Mouse (Mus musculus) hindbrain, postnatal 0 days (tissue): ENCODE results near the gene Tmem169. TPM values are rescaled to one million over a fixed set of nuclear protein-coding genes. Genes with fewer than 3 reads are reported as not detected.
"Not testable (repeated sequence)": the region's sequence is repeated elsewhere in the genome, so short reads cannot be mapped to it uniquely, and the experiment has no call there.

Source experiments
- ATAC-seq: fragments of 200-750 bp; cut with Nextera tagmentation; 2 replicates; pipeline ENCODE4 v1.8.0; 2017; ENCODE audit warnings: mild to moderate bottlenecking, moderate TSS enrichment, moderate library complexity
- DNase-seq: peaks from one replicate; pipeline ENCODE4 v3.0.0-alpha.2; 2015; ENCODE audit warnings: low spot score
- H3K27ac ChIP-seq: fragments of 300-500 bp; sonication (generic); 2 replicates; pipeline ENCODE4 v1.5.1; 2014; ENCODE audit warnings: mild to moderate bottlenecking
- H3K27me3 ChIP-seq: fragments of 300-500 bp; sonication (generic); 2 replicates; pipeline ENCODE4 v1.6.1; 2014; ENCODE audit warnings: low read length, mixed read lengths; ENCODE audit not compliant: insufficient read depth
- H3K36me3 ChIP-seq: fragments of 300-500 bp; sonication (generic); 2 replicates; pipeline ENCODE4 v1.6.1; 2014; ENCODE audit warnings: low read length, mixed read lengths; ENCODE audit not compliant: insufficient read depth
- H3K4me1 ChIP-seq: fragments of 300-500 bp; sonication (generic); 2 replicates; pipeline ENCODE4 v1.6.1; 2014; ENCODE audit warnings: antibody characterized with exemption, low read length, mixed read lengths; ENCODE audit not compliant: insufficient read depth
- H3K4me2 ChIP-seq: fragments of 300-500 bp; sonication (generic); 2 replicates; pipeline ENCODE4 v1.6.1; 2014; ENCODE audit warnings: low read depth, mild to moderate bottlenecking, low read length, moderate library complexity, mixed read lengths
- H3K4me3 ChIP-seq: fragments of 300-500 bp; sonication (generic); 2 replicates; pipeline ENCODE4 v1.5.1; 2014; ENCODE audit warnings: low read length
- H3K9ac ChIP-seq: fragments of 300-500 bp; sonication (generic); replicated peaks from 2 replicates; pipeline ENCODE4 v1.6.1; 2014; ENCODE audit warnings: mild to moderate bottlenecking, low read length, moderate library complexity, mixed read lengths
- H3K9me3 ChIP-seq: fragments of 300-500 bp; sonication (generic); 2 replicates; pipeline ENCODE4 v1.6.1; 2016; ENCODE audit warnings: low read length, mixed read lengths
- CTCF ChIP-seq: IDR thresholded peaks from 2 replicates; pipeline ENCODE4 v1.5.1; 2016; ENCODE audit warnings: antibody characterized with exemption, control low read depth, low read depth
- WGBS: fragments of 180-500 bp; shearing (Covaris S2); extraction: QIAGEN DNeasy Blood & Tissue Kit; methylation state at CpG from one replicate; pipeline ENCODE4 v1.1.7; 2014; 5-methylcytosine and 5-hydroxymethylcytosine counted together
- polyA plus RNA-seq: library from polyadenylated mRNA; unstranded; fragments of >200 nt; fragmentation: Nextera tagmentation; extraction: Ambion mirVana; gene quantifications from 2 replicates; pipeline ENCODE4 v1.2.1, GENCODE M21; 2015
- total RNA-seq: library from RNA; depleted of rRNA; stranded (reverse); fragments of >200 nt; gene quantifications from 2 replicates; pipeline ENCODE4 v1.2.3, GENCODE M21; 2014

Tmem169 gene
- total and polyA plus RNA-seq, 2 experiments from 2014 or later, result 25.3 to 37.0 TPM

DNA sequence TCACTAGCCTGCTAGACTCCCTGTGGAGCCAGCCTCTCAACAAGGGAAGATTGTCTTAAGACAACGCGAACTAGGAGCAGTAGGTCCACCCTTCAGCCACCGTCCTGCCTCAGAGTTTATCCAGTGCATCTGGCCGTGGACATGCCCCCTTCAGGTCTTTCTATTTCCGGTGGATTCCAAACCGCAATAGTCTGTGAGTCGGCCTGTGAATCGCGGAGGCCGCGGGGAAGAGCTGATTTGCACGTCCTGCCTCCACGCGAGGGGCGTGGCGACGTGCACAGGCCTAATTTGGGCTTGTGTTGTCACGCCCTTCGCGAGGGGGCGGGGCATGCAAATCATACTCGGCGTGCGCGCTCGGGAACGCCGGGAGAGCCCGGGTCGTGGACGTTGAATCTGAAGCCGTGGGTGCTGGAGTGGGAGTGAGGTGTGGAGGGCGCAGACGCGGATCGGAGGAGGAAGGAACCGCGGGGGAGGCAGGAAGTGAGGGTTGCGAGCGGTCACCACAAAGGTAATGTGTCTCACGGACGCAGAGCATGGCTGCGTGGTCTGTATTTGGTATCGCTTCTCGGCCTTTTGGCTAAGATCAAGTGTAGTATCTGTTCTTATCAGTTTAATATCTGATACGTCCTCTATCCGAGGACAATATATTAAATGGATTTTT, 40.4 kb upstream of the Tmem169 start:
- peak; percentile 98 for ATAC-seq
- H3K27ac ChIP-seq, result peak overlapping the region; percentile 99
- no peaks in the 10 kb centered on the region for H3K36me3 ChIP-seq
- peak overlapping the region; percentile 49 for H3K4me3 ChIP-seq
- H3K4me1 ChIP-seq, result no peaks in the 10 kb centered on the region
- peak overlapping the region; percentile 53 for H3K4me2 ChIP-seq
- H3K9ac ChIP-seq, result peak overlapping the region; percentile 88
- DNase-seq, result peak; percentile 98
- no peaks in the 10 kb centered on the region for H3K9me3 ChIP-seq
- WGBS, result under 1% methylated on average over 46 of the region's 47 CpGs
- H3K27me3 ChIP-seq, result no peaks in the 10 kb centered on the region
- peak; percentile 45 for TF ChIP-seq CTCF

DNA sequence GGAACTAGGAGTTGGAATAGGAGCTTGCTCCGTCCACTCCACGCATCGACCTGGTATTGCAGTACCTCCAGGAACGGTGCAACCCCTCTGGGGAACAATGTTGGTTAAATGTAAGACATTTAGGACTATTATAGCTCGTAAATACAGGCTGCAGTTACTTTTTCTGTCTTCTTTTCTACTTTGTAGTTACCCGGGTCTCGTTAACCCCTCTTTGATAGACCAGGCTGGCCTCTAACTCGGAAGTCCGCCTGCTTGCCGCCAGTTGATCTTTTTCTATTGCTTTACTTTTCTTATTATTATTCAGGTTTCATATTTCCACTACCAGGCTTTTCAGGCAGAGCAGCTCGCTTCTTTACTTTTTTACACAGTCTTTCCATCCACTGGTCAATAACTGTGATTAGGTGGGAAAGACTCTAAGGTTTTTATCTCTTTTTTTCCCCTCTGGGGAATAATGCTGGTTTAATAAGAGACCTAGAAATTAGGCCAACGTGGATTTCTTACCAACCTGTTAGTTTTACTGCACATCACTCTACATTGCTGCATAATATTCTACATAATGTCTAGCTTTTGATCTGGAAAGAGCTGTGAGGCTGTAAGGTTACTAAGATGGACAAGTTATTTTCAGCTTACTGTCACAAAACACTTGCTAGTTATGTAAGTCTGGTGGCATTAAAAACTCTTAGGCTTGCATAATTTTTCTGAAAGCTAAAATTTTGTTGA, 39.7 kb upstream of the Tmem169 start:
- ATAC-seq, result no peak; the same call in 1 of the 2 replicates
- H3K9me3 ChIP-seq, result no peaks in the 10 kb centered on the region
- H3K36me3 ChIP-seq, result no peaks in the 10 kb centered on the region
- TF ChIP-seq CTCF, result no peak
- peak overlapping the region; percentile 49 for H3K4me3 ChIP-seq
- no peaks in the 10 kb centered on the region for H3K27me3 ChIP-seq
- H3K27ac ChIP-seq, result peak overlapping the region; percentile 99
- H3K4me1 ChIP-seq, result no peaks in the 10 kb centered on the region
- 2% methylated on average over 12 of the region's 12 CpGs for WGBS
- peak overlapping the region; percentile 88; the same call in 1 of the 2 replicates for H3K9ac ChIP-seq
- peak; percentile 71 for DNase-seq
- H3K4me2 ChIP-seq, result peak overlapping the region; percentile 53

DNA sequence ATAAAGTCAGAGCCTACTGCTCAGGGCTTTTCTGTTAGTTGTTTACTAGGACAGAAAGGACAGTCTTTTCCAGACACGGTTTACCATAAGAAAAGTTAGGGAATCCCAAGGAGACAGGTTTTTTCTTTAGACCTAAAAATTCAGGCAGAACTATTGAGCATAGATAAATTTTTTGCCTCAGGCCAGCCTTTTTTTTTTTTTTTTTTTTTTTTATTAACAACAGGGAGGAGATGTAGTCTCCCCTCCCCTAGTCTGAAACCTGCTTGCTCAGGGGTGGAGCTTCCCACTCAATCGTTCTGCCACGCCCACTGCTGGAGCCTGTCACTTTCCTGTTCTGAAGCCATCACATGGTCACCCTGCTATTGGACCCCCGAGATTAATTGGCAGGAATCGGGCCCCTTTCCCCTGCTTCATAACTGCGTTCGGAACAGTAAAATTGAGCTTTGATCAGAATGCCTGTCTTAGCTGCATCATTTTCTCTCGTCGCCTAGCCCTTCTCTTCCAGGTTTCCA, 35.9 kb upstream of the Tmem169 start:
- not testable (repeated sequence) for H3K4me3 ChIP-seq, H3K4me2 ChIP-seq, DNase-seq, ATAC-seq, H3K36me3 ChIP-seq, H3K4me1 ChIP-seq, H3K27me3 ChIP-seq, H3K27ac ChIP-seq, H3K9me3 ChIP-seq, H3K9ac ChIP-seq
- WGBS, result 49% methylated on average over 9 of the region's 9 CpGs

DNA sequence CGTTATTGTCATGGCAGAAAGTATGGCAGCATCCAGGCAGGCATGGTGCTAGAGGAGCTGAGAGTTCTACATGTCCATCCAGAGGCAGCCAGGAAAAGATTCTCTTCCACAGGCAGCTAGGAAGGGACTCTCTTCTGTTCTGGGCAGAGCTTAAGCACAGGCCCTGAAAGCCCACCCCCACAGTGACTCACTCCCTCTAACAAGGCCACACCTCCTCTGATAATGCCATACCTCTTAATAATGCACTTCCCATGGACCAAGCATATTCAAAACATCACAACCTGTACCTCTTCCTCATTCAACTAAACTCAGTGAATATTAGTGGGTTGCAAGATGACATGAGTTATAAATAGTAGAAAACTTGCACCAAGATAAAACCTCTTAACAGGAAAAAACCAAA, 32.4 kb upstream of the Tmem169 start:
- H3K9me3 ChIP-seq, result no peaks in the 10 kb centered on the region
- no peak for DNase-seq
- H3K4me3 ChIP-seq, result no peak overlapping the region
- ATAC-seq, result no peak
- WGBS, result 81% methylated on average over 1 of the region's 1 CpGs
- H3K9ac ChIP-seq, result no peak overlapping the region
- H3K27ac ChIP-seq, result no peak overlapping the region
- no peaks in the 10 kb centered on the region for H3K36me3 ChIP-seq
- H3K27me3 ChIP-seq, result no peaks in the 10 kb centered on the region
- no peak overlapping the region for H3K4me2 ChIP-seq
- no peak for TF ChIP-seq CTCF
- H3K4me1 ChIP-seq, result peaks cover 9% of the 10 kb centered on the region

DNA sequence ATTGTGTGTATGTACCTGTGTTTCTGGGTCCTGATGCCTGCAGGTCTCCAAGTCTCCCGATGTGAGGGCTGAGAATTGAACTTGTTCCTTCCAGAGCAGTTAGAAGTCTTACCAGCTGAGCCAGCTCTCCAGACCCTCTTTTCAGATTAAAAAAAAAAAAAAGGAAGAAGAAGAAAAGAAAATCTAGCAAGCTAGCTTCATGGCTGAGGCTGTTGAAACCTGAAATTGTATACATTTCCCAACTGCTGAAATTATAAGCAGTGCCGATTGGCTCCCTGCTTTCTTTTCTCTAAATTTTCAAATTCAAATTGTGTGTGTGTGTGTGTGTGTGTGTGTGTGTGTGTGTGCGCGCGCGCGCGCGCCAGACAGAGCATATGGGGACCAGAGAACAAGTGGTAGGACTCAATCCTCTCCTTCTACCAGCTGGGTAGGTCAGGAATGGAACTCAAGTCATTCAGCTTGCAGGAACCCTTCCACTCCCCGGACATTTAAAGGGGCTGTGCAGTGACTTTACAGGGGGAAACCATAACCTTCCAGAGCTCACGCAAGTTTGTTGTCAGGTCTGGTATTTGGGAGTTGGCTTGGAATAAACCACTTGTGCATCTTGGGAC, 30.2 kb upstream of the Tmem169 start:
- Histone ChIP-seq H3K9me3 (no peaks in the 10 kb centered on the region), H3K36me3 (no peaks in the 10 kb centered on the region), H3K4me2 (peak overlapping the region; percentile 64), H3K4me1 (peaks cover 9% of the 10 kb centered on the region), H3K4me3 (peak overlapping the region; percentile 40), H3K27me3 (no peaks in the 10 kb centered on the region), H3K27ac (peak overlapping the region; percentile 91), H3K9ac (no peak overlapping the region; the same call in 1 of the 2 replicates)
- peak; percentile 19 for ATAC-seq
- no peak for TF ChIP-seq CTCF
- 29% methylated on average over 11 of the region's 11 CpGs for WGBS
- peak; percentile 23 for DNase-seq

GRCm38 (mm10) chr1:72254545-72255061, 29.6 kb upstream of the Tmem169 start:
- peak; percentile 37; the same call in 1 of the 2 replicates for TF ChIP-seq CTCF
- H3K4me1 ChIP-seq, result peaks cover 9% of the 10 kb centered on the region
- no peaks in the 10 kb centered on the region for H3K9me3 ChIP-seq
- H3K27ac ChIP-seq, result peak overlapping the region; percentile 91
- peak; percentile 93 for ATAC-seq
- H3K9ac ChIP-seq, result peak overlapping the region; percentile 58
- peak; percentile 94 for DNase-seq
- peak overlapping the region; percentile 64 for H3K4me2 ChIP-seq
- 2% methylated on average over 35 of the region's 35 CpGs for WGBS
- no peaks in the 10 kb centered on the region for H3K27me3 ChIP-seq
- no peaks in the 10 kb centered on the region for H3K36me3 ChIP-seq
- H3K4me3 ChIP-seq, result peak overlapping the region; percentile 40
